Mouse (Mus musculus): ENCODE data around the gene Isl2. TPM values are rescaled to one million over a fixed set of nuclear protein-coding genes. Genes with fewer than 3 reads are reported as not detected.
A peak's percentile ranks its signal among the peaks of the same experiment; 100 is the strongest.

Isl2 gene
- polyA plus RNA-seq, 1 experiment from 2014 or later, result 0.07 TPM

GRCm38 (mm10) chr9:55540888-55541287 lies 2.4 kb downstream of the Isl2 start:
- Histone ChIP-seq H3K9me3 (ENCODE audit: low read length) (no peaks in the 10 kb centered on the region), H3K4me2 (replicated peaks; ENCODE audit: low read depth, low read length) (peak overlapping the region; percentile 62), H3K27ac (ENCODE audit: low read length) (no peak overlapping the region), H3K36me3 (ENCODE audit: insufficient read depth, low read length) (no peaks in the 10 kb centered on the region), H3K9ac (replicated peaks; ENCODE audit: low read depth) (no peak overlapping the region), H3K4me3 (ENCODE audit: low read depth, low read length) (peak overlapping the region; percentile 38), H3K27me3 (replicated peaks; ENCODE audit: insufficient read depth, low read length) (peaks cover 70% of the 10 kb centered on the region), H3K4me1 (ENCODE audit: insufficient read depth, low read depth, low read length) (peaks cover 12% of the 10 kb centered on the region)
- ATAC-seq, result peak; percentile 58
- no peak for TF ChIP-seq CTCF (IDR thresholded peaks at IDR 0.05)
- no peak for TF ChIP-seq EP300 (IDR thresholded peaks at IDR 0.05)
- WGBS, result 1% methylated on average over 28 of the region's 28 CpGs
- peak; percentile 44 for DNase-seq (ENCODE audit: low spot score)

GRCm38 (mm10) chr9:55541681-55542365 lies 3.4 kb downstream of the Isl2 start:
- peaks cover 17% of the 10 kb centered on the region for H3K4me1 ChIP-seq (ENCODE audit: insufficient read depth, low read depth, low read length)
- H3K9ac ChIP-seq (replicated peaks; ENCODE audit: low read depth), result no peak overlapping the region
- H3K9me3 ChIP-seq (ENCODE audit: low read length), result no peaks in the 10 kb centered on the region
- DNase-seq (ENCODE audit: low spot score), result no peak
- TF ChIP-seq CTCF (IDR thresholded peaks at IDR 0.05), result no peak
- TF ChIP-seq EP300 (IDR thresholded peaks at IDR 0.05), result no peak
- no peak for ATAC-seq
- H3K4me2 ChIP-seq (replicated peaks; ENCODE audit: low read depth, low read length), result peak overlapping the region; percentile 46
- no peak overlapping the region for H3K27ac ChIP-seq (ENCODE audit: low read length)
- peaks cover 80% of the 10 kb centered on the region for H3K27me3 ChIP-seq (replicated peaks; ENCODE audit: insufficient read depth, low read length)
- peak overlapping the region; percentile 29 for H3K4me3 ChIP-seq (ENCODE audit: low read depth, low read length)
- under 1% methylated on average over 55 of the region's 59 CpGs for WGBS
- H3K36me3 ChIP-seq (ENCODE audit: insufficient read depth, low read length), result no peaks in the 10 kb centered on the region

- 7% methylated on average over 48 of the region's 59 CpGs for WGBS
- Histone ChIP-seq H3K4me1 (ENCODE audit: insufficient read depth, low read depth, low read length) (peaks cover 17% of the 10 kb centered on the region), H3K4me2 (replicated peaks; ENCODE audit: low read depth, low read length) (peak overlapping the region; percentile 46), H3K9ac (replicated peaks; ENCODE audit: low read depth) (no peak overlapping the region), H3K27ac (ENCODE audit: low read length) (no peak overlapping the region), H3K4me3 (ENCODE audit: low read depth, low read length) (peak overlapping the region; percentile 29), H3K27me3 (replicated peaks; ENCODE audit: insufficient read depth, low read length) (peaks cover 88% of the 10 kb centered on the region), H3K36me3 (ENCODE audit: insufficient read depth, low read length) (no peaks in the 10 kb centered on the region), H3K9me3 (ENCODE audit: low read length) (no peaks in the 10 kb centered on the region)
- peak; percentile 29 for DNase-seq (ENCODE audit: low spot score)
- TF ChIP-seq EP300 (IDR thresholded peaks at IDR 0.05), result no peak
- TF ChIP-seq CTCF (IDR thresholded peaks at IDR 0.05), result no peak
- no peak for ATAC-seq
These were observed 4.2 kb downstream of the Isl2 start for GRCm38 (mm10) chr9:55542366-55543325.

GRCm38 (mm10) chr9:55543336-55543702 lies 4.8 kb downstream of the Isl2 start:
- H3K27ac ChIP-seq (ENCODE audit: low read length), result no peak overlapping the region
- peaks cover 91% of the 10 kb centered on the region for H3K27me3 ChIP-seq (replicated peaks; ENCODE audit: insufficient read depth, low read length)
- H3K4me1 ChIP-seq (ENCODE audit: insufficient read depth, low read depth, low read length), result peaks cover 17% of the 10 kb centered on the region
- no peaks in the 10 kb centered on the region for H3K9me3 ChIP-seq (ENCODE audit: low read length)
- no peaks in the 10 kb centered on the region for H3K36me3 ChIP-seq (ENCODE audit: insufficient read depth, low read length)
- no peak for DNase-seq (ENCODE audit: low spot score)
- H3K4me3 ChIP-seq (ENCODE audit: low read depth, low read length), result no peak overlapping the region
- no peak for TF ChIP-seq CTCF (IDR thresholded peaks at IDR 0.05)
- no peak overlapping the region for H3K9ac ChIP-seq (replicated peaks; ENCODE audit: low read depth)
- ATAC-seq, result no peak
- 26% methylated on average over 8 of the region's 8 CpGs for WGBS
- H3K4me2 ChIP-seq (replicated peaks; ENCODE audit: low read depth, low read length), result no peak overlapping the region

GRCm38 (mm10) chr9:55543703-55544401 lies 5.4 kb downstream of the Isl2 start:
- Histone ChIP-seq H3K4me1 (ENCODE audit: insufficient read depth, low read depth, low read length) (peaks cover 17% of the 10 kb centered on the region), H3K9me3 (ENCODE audit: low read length) (no peaks in the 10 kb centered on the region), H3K9ac (replicated peaks; ENCODE audit: low read depth) (no peak overlapping the region), H3K27me3 (replicated peaks; ENCODE audit: insufficient read depth, low read length) (peaks cover 91% of the 10 kb centered on the region), H3K36me3 (ENCODE audit: insufficient read depth, low read length) (no peaks in the 10 kb centered on the region), H3K4me2 (replicated peaks; ENCODE audit: low read depth, low read length) (peak overlapping the region; percentile 34), H3K4me3 (ENCODE audit: low read depth, low read length) (peak overlapping the region; percentile 25; the same call in 1 of the 2 replicates), H3K27ac (ENCODE audit: low read length) (no peak overlapping the region)
- DNase-seq (ENCODE audit: low spot score) (peak; percentile 31), ATAC-seq (no peak)
- TF ChIP-seq CTCF (IDR thresholded peaks at IDR 0.05) (no peak), EP300 (IDR thresholded peaks at IDR 0.05) (no peak)
- WGBS, result 4% methylated on average over 46 of the region's 46 CpGs
